Mouse (Mus musculus): Measurements from ENCODE around the gene Hcls1. TPM values are rescaled to one million over a fixed set of nuclear protein-coding genes. Genes with fewer than 3 reads are reported as not detected.

Gene Hcls1
- 100 to 1,000 TPM; 186 to 375 TPM for polyA plus RNA-seq (2017; shearing (Covaris generic))

DNA sequence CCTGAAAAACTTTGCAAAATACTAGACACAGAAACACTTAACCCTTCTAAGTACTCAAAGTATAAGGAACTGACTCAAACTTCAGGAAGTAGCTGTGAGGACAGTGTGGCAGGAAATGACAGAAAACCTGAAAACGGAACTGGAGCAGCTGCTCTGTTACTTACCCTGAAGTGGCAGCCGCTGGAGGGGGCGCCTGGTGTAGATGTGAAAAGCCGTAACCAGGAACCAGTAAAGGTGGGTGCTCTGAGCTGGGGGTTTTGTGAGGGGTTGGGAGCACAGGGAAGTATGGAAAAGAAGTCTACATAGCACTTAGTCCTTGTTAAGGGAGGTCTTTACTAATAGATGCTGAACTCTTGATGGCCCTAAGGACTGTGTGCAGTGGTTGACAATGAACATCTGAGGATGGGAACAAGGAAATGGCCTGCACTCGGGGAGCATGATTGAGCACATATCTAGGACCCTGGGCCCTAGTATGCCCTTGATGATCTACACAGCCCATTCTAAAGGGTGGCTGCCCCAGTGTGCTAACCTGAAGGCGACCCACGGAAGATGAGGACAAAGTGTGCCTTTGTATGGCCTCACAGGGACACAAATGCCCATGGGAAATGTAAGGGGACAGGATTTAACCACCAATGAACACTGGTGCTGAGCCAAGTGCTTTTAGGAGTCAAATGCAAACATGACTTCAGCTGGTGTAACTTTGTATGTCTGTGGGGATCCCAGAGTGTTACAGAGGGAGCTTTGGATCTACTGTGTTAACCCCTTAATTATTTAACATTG lies at the start of gene Hcls1:
Hcls1 (plus strand) TSS at position 143 of the 780 bp plus-strand sequence.
- peak; percentile 85 for ATAC-seq

DNA sequence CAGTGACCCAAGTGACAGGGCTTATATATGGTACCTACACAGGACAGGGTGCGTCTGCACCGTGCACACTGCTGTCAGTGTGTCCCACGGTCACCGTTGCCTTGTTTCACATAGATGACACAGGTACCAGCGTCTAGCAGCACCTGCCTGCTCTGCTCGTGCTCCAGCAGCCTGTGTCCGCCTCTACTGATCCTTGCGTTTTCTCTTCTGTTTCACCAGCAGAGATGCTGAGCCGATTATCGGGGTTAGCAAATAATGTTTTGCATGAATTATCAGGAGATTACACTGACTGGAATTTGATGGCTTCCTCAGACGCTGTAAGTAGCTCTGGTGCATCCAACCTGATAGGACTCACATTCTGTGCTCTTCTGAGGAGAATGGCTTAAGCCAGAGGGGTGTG lies 48.9 kb upstream of the Hcls1 start:
- no peak for ATAC-seq

DNA sequence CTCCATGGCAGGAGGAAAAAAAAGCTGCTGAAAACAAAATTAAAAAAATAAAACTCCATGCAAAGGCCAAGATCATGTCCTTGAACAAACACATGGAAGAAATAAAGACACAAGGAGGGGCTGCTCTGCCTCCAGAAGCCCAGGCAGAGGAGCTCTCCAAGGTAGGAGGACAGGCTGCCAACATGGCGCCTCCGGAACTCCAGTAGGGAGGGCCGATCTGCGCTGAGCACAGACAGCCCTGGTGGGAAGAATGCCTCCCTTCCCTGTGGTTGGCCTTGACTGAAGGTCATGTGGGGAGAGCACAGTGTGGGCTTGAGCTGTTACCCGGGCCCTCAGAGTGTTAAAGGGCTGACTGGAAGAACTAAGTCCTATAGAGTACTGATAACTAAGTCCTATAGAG lies 47.2 kb upstream of the Hcls1 start:
- no peak for ATAC-seq

DNA sequence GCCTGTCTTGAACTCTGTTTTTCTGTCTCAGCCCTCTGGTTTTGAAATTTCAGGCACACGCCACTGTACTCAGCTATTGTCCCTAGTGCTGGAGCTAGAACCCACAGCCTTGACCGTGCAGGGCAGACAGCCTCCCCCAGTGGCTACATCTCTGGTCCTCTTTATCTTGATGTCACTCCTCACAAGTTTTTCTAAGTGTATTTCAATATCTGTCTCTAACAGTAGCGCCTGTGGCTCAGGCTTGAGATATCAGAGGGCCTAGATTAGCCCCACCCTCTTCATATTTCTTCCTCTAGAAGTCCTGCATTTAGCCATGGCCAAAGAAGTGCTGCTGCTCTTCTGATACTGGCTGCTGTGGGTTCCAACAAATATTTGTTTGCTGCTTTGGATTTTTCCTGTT lies 44.2 kb upstream of the Hcls1 start:
- no peak for ATAC-seq

DNA sequence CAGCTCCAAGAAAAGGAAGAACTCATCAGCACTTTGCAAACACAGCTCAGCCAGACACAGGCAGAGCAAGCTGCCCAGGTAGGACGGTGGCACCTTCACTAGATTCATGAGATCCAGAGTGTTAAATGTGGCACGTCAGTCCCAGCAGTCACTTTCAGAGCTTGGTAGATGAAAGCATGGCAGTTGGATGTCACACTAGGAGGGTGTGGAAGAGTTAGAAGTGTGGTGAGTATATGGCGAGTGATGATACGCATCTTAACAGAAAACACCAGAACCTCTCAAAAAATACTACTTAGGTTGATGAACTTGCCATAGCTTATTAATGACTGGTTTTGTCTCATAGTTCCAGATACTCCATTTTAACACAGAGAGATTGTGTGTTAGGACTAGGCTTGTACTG lies 43.4 kb upstream of the Hcls1 start:
- ATAC-seq: no peak

DNA sequence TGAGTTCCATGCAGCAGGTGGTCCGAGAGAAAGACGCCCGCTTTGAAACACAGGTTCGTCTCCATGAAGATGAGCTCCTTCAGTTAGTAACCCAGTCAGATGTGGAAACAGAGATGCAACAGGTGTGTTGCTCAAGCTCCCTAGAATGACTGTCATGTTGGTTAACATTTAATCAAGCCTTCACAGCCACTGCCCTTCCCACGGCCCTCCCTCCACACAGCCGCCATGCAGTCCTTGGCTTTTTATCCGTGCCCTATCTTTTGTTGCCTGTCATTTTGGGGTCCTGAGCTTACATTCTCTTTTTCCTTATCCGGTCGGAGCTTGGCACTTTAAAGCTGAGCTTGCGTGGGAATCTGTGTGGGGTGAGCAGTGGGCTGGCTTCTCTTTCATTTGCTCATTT lies 41.5 kb upstream of the Hcls1 start:
- no peak for ATAC-seq

DNA sequence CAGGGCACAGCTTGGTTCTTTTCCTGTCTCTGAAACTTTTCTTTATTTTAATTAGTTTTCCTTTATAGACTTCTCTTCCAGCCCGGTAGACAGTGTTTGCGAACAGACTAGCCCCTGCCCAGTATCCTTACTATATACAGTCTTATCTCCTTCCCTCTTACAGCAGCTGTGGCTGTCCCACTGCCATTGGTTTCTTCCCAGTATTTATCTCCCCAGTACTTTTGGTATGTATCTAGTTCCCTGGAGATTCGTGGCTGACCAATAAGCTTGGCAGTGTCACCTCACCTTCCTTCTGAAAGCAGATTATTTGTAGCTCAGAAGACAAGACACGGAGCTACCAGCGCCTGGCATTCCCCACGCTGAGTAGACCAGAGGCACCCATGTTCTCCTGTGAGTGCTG lies 38.1 kb upstream of the Hcls1 start:
- ATAC-seq: no peak

DNA sequence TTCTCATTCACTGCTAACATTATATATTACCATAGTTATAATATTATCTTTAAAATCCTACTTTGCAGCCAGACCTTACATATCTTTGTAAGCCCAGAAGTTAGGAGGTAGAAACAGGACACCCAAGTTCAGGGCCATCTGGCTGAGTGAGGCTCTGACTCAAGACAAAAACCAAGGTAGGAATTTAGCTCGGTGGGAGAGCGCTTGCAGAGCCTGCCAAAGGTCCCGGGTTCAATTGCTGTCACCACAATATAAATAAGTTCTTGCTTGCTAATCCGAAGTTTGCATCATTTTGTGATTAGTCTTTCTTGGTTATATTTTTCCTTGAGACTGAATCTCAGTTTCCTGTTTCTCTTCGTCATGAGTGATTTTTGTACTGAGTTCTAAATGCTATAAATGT lies 31.6 kb upstream of the Hcls1 start:
- ATAC-seq: no peak

DNA sequence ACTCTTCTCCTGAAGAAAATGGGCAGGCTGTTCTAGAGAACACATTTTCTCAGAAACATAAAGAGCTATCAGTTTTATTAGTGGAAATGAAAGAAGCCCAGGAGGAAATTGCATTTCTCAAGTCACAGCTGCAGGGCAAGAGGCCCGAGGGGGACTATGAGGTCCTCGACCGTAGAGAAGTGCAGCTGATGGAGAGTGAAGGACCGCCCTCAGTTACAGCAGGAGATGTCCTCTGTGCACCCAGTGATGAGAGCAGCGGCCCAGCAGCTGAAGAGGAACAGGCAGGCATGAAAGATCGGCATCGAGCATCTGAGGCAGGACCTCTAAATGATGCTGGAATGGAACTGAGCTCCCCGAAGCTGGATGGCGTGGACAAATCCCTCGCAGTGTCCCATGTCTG lies 22.9 kb upstream of the Hcls1 start:
- ATAC-seq: no peak

DNA sequence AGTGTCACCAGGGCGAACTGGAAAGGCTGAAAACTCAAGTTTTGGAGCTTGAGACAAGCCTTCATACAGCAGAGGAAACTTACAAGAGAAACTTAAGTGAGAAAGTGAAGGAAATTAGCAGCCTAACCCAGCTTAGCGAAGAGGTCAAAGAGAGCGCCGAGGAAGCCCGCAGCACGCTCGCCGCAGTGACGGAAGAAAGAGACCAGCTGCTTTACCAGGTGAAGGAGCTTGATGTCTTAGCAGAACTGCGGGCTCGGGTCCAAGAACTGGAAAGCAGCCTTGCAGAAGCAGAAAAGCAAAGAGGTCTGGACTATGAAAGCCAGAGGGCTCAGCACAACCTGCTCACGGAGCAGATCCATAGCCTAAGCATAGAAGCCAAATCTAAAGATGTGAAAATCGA lies 22.5 kb upstream of the Hcls1 start:
- no peak for ATAC-seq

DNA sequence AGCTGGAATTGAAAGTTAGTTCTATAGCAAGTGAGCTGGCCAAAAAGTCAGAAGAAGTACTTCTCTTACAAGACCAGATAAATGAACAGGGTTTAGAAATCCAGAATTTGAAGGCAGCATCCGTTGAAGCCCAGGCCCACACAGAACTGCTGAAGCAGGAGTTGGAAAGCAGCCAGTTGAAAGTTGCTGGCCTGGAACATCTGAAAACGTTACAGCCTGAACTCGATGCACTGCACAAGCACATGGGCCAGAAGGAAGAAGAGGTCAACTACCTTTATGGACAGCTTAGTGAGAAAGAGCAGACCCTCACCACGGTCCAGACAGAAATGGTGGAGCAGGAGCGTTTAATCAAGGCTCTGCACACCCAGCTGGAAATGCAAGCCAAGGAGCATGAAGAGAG lies 20.6 kb upstream of the Hcls1 start:
- ATAC-seq: no peak

DNA sequence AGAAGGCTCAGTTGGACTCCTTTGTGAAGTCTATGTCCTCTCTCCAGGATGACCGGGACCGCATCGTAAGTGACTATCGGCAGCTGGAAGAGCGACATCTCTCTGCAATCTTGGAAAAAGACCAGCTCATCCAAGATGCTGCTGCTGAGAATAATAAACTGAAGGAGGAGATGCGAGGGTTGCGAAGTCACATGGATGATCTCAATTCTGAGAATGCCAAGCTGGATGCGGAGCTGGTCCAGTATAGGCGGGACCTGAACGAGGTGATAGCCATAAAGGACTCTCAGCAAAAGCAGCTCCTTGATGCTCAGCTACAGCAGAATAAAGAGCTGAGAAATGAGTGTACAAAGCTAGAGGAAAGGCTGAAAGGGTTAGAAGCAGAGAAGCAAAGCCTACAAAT lies 16.3 kb upstream of the Hcls1 start:
- no peak for ATAC-seq

DNA sequence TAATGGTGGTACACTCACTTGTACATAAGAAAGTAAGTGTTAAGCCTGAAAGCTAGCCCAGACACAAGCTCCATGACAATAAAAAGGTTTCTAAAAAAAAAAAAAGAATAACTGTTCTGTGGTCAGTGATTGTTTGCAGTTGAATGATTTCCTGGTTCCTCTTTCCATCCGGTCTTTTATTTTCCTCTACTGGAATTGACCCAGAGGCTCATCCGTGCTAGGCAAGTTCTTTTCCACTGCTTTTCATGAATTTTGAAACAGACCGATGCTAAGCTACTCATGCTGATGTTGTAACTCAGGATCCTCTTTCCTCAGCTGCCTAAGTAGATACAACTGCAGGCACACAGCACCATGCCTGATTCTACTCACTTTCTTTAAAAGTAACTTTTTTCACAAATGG lies 14.4 kb upstream of the Hcls1 start:
- no peak for ATAC-seq

DNA sequence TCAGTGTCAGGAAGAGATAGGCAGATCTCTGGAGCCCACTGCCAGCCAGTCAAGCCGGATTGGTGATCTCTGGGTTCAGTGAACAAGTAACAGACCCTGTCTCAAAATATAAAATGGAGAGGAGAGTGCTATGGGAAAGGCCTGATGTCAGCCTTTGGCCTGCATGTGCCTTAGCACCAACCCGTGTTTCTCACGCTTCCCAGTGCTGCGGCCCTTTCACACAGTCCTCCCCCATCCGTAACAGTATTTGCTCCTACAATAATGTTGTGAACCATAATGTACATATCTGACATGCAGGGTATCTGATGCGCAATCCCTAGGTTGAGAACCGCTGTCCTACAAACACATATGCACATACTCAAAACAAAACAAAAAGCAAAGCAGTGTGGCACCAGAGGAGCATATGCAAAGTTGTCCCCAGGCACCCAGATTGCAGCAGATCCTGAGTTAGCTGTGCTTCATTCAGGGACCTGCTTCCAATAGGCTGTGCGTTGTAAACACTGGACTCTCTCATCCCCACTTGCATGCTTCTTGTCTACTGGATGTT lies 13.6 kb upstream of the Hcls1 start:
- ATAC-seq: no peak

DNA sequence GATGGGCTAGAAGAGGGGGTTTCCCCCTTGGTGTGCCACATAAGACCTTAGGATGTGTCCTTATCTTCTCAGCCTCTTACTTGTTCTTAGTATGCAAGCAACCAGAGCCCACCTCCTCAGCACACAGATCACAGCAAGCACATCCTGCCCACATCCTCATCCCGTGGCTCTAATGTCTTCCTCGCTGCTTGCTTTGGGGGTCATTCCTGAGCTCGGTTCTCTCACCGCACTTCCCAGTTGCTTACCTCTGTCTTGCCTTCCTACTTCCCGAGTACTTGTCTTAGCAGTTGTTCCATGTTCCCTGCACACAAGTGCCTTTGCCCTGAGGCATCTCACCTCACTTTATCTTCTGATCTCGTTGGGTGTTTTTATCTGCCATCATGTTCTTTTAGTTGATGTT lies 12.8 kb upstream of the Hcls1 start:
- ATAC-seq: peak; percentile 86

DNA sequence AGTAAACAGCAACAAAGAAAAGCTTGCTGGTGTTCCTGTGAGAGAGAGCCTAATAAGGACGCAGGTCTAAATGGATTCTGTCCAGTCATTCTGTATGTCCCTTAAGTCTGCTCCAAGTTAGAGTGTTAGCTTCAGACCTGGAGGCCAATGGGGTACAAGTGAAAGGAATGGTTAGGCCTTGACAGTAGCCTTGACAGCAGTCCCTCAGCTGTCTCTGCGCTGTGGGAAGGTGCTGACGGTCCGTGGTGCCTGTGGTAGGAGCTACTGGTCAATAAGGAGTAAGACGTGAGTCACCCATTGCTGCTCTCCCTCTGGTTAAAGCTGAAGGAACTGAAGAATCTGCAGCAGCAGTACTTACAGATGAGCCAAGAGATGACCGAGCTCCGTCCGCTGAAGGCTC lies 10.5 kb upstream of the Hcls1 start:
- ATAC-seq: no peak

DNA sequence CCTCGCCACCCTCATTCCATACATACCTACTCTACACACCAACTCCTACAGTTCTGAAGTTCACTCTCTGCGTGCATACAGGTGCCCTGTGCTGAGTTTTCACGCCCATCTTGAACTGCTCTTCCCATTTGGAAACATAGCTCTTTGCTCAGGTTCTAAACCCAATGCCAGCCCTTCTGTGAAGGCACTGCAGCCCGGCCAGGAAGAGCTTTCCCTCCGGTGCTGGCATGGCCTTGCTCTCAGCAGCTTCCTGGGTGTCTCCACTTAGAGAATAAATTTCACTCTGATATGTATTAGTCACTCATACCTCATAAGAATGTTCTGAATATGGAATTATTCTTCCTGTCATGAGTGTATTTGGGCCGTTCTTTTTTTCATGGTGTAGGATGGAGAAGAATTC lies 9.4 kb upstream of the Hcls1 start:
- ATAC-seq: no peak

DNA sequence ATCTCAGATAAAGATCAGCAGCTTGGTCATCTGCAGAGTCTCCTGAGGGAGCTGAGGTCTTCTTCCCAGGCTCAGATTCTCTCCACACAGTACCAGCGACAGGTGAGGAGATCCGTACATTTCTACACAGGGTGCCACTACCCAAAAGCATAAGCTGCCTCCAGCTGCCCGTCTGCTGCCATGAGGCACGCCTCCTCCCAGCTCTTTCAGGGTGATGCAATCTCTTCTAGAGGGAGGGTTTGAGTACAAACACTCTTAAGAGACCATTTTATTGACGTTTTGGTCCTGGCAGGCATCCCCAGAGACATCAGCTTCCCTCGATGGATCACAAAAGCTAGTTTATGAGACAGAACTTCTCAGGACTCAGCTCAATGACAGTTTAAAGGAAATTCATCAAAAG lies 9.0 kb upstream of the Hcls1 start:
- ATAC-seq: no peak

DNA sequence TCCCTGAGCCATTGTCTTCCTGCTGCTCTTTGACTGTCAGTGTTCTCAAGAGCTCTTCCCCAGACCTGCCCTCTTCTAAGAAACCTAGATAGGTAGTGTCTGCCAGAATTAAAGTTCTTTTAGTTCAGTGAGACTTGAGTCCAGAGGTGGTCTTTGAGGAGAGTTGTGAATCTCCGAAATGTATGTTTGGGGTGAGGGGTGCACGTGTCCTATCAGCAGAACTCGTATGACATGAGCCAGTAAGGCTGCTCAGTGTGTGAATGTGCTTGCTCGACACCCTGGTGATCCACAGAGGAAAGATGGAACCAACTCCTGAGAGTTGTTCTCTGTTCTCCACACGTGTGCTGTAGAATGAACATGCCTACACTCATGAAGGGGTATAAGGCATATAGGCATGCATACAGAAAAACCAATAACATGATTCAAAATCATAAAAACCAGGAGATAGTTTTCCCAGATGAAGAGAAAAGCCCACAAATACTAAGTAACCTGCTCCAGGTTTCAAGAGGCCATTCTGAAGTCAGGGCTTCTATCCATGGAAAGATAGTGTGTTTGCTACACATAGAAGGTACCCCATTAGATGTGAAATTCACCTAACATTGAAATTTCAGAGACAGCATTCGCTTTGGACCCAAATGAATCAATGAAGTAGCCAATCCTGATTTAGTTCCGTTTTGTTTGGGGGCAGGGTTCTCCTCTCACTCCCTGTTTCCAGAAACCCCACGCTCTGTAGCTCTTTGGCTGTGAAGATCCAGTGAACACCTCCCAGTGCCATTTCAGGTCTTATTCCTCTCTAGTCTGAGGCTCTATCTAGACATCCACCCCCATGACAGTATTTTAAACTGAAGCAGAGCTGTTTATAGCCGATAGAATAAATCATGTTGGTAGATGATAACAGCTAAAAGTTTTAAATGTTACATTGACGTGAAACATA lies 8.0 kb upstream of the Hcls1 start:
- ATAC-seq: peak; percentile 4

DNA sequence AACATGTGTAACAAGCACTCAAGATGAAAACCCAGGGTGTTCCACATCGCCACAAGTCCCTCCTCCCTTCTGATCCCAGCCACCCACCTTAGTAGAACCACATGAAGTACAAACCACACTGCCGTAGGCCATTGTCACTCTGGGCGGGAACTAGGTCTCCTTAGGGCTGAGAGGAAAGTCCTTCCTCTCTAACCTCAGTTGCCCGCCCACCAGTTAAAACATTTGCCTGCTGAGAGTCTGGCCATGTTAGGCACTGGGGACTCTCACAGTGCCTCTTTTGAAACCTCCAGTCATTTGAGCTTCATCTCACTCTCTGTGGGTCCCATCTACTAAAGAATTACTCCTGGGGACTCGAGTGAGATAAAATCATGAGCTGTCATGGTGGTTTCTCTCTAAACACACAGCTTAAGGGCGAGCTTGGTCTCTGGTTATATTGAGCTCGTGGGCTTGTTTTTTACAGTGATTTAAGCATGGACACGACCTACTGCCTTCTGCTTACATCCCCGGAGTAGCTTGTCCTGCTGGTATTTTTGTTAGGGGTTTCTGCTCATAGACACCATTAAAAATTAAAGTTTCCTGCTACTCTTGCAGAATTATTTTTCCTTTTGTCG lies 7.2 kb upstream of the Hcls1 start:
- ATAC-seq: peak; percentile 78

DNA sequence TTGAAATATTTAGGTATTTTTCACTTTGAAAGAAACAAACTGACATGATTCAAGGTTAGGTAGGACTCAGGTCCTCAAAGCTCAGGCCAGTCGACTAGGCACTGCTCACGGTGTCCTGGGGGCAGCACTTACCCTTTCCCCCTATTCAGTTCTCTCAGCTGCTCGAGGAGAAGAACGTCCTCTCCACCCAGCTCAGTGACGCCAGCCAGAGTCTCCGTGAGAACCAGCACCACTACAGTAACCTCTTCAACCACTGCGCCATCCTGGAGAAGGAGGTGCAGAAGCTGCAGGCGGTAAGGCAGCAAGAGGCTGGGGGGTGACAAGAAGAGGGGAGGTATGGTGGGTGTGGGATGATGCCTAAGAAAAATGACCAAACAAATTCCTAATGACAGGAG lies 6.7 kb upstream of the Hcls1 start:
- ATAC-seq: no peak

DNA sequence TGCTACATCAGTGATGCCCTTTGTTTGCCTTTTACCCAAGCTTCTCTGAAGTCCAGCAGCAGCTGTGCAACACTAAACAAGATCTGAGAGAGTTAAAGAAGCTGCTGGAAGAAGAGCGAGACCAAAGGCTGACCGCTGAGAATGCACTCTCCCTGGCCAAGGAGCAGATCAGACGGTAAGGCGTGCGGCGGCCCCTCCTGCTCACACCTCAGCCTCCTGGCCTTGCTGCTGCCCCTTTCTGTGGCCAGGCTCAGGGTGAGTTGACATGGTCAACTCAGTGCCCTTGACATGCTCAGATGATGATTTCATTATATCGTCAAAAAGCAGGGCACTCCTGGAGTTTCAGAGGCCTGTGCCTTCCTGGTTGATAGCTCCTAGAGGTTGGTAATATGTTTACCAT lies 5.6 kb upstream of the Hcls1 start:
- no peak for ATAC-seq

Data from CD4-positive, CD25-positive, alpha-beta regulatory T cell, adult 4 months (primary cell).